Mouse (Mus musculus): ENCODE results near the gene Ssh2.

Ssh2 gene

DNA sequence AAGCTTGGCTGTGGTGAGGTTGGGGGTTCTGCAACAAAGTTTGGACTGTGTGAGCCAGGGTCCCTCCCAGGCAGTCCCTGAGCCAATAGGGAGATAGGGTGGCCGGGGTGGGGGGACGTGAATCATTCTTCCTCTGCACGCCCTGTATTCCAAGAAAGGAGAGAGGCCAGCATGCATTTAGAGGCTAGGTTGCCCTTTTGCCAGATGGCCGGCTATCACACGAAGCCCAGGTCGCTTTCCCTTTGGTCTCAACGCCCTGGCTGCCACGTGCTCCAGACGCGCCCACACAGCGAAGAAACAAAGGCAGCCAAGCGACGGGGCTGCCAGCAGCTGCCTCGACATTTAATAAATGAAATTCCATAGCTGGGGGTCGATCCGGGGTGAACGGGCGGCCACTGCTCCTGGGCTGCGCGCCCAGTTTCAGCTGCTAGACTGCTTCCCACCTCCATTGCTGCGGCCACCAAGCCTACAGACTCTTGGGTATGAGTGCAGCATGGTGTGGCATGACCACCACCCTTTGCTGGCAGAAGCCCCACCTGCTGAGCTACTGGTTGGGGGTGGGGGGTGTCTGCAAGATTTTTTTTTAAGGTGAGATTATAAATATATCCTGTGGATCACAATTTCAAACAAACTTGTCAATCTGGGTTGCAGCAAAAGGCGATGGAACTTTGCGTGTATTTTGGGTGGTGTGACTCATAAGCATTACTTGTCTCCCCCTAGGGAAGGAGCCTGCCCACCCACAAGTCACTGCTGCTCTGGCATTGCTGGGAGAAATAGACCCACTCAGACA lies 275.6 kb downstream of the Ssh2 start:
- DNase-seq (ENCODE audit: low read depth, low spot score), result no peak

DNA sequence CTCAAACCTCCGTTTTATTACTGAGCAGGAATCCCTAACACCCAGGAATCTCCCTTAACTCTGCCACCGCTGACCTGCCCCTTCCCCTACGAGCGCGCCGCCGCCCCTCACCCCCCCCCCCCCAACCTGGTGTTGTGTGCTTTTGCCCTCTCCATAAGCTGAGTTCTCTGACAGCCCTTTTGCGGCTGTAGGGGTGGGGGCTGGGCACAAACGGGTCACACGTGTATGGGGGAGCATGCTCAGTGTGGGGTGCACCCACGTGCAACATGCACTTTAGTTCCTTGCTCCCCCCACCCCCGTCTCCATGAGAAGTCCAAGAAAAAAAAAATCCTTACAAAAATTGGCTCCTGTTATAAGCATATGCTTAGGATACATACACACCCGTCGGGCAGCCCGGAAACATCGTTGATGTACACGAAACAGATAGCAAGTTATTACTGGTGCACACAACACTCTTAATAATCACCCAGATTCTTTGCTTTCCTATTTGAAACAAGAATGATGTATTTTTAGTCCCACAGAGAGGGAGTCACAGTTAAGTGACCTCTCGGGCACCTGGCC lies 276.3 kb downstream of the Ssh2 start:
- DNase-seq (ENCODE audit: low read depth, low spot score), result no peak

DNA sequence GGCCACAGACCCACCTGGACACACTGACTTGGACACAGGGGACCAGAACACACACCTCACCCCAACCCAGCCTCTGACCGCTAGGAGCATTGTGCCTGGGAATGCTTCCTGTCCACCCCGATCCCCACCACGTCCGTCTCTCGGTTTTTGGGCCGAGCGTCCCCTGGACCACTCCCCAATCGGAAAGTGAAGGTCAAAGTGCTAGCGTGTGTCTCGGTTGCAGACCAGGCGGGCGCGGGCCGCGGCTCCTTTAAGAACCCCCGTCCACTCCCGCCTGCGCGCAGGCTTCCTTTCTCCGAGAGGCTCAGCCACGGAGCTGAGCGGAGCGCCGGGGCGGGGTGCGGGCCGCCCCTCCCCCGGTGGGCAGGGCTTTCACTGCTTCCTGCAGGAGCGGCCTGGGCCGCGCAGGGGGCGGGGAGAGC lies 276.8 kb downstream of the Ssh2 start:
- DNase-seq (ENCODE audit: low read depth, low spot score), result peak; percentile 90

GRCm38 (mm10) chr11:77493512-77494343 lies 277.6 kb downstream of the Ssh2 start, which contains the start of gene Git1:
TSS of gene Git1 (plus strand) at chr11:77493562.
- peak; percentile 69 for DNase-seq (ENCODE audit: low read depth, low spot score)

- no peak for DNase-seq (ENCODE audit: low read depth, low spot score)
Measured at GRCm38 (mm10) chr11:77494344-77494676, 278.2 kb downstream of the Ssh2 start.

DNA sequence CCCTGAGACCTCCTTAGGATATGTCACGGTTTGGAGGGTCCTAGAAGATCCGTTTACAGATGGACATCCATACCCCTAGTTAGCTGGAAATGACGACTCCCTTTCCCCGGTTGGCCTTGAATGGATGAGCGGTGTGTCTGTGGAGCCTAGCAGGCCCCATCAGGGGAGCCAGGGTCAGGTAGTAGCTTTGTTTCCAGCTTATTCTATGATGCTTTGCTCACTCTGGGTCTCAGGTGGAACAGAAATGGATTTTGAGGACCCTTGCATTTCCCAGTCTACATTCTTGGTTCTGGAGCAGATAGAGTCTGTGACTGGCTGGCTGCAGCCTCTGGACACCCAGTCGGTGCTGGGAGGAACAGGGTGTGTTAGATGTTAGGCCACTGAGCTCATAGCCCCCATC lies 278.7 kb downstream of the Ssh2 start:
- DNase-seq (ENCODE audit: low read depth, low spot score), result no peak

GRCm38 (mm10) chr11:77495507-77495906 lies 279.4 kb downstream of the Ssh2 start:
- no peak for DNase-seq (ENCODE audit: low read depth, low spot score)

GRCm38 (mm10) chr11:77497341-77497756 lies 281.3 kb downstream of the Ssh2 start:
- DNase-seq (ENCODE audit: low read depth, low spot score), result peak; percentile 98

GRCm38 (mm10) chr11:77497851-77498250 lies 281.8 kb downstream of the Ssh2 start:
- peak; percentile 83 for DNase-seq (ENCODE audit: low read depth, low spot score)

DNA sequence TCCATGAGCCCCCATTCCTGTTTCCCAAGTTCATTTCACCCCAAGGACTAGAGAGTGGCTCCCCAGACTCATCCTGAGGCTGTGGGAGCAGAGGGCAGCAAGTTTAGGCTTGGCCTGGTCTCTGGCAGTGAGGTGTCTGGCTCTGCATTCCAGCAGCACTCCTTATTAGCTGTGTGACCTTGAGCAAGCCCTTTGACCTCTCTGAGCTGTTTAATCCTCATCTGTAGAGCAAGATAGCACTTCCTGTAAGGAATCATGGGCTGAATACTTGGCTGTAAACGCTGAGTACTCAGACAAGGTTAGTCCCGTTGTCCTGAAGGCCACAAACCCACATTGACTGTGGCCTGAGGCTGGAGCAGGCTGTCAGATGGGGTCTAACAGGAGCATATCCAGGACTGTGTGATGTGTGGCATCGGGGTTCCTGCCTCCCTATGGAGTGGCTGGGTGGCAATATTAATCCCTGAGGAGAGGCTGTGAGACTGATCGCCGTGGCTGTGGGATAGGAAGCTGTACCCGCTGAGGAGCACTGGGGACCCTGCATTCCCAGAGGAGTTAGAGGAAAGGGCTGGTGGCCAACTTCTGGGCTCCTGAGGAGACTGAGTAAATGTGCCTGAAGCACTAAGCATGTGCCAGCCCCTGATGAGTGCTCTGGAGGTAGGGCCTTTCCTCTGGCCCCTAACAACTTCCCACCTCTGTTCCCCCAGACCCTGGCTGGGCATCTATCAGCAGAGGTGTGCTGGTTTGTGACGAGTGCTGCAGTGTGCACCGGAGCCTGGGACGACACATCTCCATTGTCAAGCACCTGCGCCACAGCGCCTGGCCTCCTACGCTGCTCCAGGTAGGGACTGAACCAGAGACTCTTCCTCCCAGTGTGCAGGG lies 282.4 kb downstream of the Ssh2 start:
- peak; percentile 95 for DNase-seq (ENCODE audit: low read depth, low spot score)

DNA sequence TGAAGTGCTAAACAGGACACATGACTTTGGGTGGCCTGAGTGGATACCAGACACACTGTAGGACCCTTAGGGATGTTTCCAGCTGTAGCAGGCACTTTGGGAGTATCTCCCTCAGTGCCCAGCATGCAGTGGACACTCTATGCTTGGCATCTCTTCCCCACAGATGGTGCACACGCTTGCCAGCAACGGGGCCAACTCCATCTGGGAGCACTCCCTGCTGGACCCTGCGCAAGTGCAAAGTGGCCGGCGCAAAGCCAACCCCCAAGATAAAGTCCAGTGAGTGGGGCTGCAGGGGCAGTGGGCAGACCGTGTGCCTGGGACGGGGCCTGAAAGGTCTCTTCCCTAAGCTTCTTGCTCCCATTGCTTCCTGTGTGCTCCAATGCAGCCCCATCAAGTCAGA lies 283.3 kb downstream of the Ssh2 start:
- DNase-seq (ENCODE audit: low read depth, low spot score), result no peak

DNA sequence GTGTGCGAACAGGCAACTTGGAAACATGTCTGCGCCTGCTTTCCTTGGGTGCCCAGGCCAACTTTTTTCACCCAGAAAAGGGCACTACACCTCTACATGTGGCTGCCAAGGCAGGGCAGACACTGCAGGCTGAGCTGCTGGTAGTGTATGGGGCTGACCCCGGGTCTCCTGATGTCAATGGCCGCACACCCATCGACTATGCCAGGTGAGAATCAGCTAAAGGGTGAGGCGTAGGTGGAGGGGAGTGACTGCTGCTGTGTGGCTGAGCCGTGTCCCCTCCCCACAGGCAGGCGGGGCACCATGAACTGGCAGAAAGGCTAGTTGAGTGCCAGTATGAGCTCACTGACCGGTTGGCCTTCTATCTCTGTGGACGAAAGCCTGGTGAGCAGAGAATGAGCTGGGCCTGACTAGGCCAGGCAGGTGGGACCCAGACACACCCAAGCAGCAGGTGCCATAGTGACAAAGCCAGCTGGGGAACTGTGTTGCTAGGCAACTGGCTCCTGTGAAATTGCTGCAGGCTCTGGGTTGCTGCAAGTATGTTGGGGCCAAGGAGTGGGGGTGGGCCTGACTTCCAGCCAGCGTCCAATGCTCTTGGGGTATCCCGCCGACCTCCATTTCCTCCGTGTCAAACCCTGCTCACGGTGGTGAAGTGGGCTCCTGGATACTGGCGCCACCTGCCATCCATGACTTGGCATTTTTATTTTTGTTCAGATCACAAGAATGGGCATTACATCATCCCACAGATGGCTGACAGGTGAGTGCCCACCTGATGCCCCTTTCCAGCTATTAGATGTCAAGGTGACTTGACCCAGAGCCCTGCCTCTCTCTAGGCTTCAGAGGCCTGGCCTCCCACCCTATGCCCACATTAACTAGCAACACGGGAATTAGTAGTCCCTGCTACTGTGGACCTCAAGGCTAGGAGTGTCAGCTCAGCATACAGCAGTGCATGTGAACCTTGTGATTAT lies 284.6 kb downstream of the Ssh2 start:
- peak; percentile 91 for DNase-seq (ENCODE audit: low read depth, low spot score)

GRCm38 (mm10) chr11:77501392-77501791 lies 285.3 kb downstream of the Ssh2 start:
- DNase-seq (ENCODE audit: low read depth, low spot score), result peak; percentile 81

DNA sequence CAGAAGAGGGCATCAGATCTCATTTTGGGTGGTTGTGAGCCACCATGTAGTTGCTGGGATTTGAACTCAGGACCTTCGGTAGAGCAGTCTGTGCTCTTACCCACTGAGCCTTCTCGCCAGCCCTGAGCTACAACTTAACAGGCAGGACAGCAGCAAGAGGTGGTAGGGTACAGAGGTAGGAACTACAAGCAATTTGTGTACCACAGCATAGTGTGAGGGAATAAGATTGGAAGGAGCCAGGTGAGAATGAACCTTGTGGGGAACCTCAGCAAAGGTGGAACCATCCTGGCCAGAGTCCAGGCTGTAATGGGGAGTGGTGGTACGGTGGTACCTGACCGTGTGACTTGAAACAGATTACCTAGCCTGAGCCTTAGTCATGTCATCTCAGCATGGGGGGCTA lies 285.9 kb downstream of the Ssh2 start:
- DNase-seq (ENCODE audit: low read depth, low spot score), result no peak

DNA sequence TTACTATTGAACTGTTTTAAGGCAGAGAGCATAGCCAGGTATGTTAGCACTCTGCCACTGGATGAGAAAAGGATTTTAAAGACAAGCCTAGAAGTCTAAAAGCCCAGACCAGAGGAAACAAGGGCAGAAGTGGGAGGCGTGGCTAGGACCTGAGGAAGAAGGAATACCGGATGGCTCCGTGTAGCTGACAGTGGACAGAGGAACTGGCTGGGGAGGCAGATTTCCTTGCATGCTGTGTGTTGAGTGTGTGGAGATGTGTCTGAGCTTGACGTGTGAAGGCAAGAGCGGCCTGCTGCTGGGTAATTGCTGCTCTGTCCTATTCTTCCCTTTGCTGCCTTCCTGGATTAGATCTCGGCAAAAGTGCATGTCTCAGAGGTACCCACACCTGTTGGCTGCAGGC lies 286.4 kb downstream of the Ssh2 start:
- DNase-seq (ENCODE audit: low read depth, low spot score), result no peak

DNA sequence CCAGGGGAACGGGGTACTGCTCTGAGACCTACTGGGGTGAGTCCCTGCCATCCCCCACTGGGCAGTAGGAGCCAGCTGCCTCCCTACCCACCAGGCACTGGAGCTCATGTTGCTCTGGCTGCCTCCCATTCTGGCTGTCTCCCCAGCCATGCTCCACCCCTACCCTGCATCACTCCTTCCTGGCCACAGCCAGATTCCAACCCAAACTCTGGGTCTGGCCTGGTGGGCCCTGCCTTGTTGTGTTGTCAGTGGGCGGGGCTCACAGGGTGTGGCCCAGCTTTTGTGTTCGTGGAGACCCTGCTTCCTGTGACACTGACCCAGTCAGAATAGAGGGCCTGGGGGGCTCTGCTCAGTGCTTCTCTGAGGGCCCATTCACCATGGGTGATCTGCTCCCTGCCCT lies 287.4 kb downstream of the Ssh2 start:
- DNase-seq (ENCODE audit: low read depth, low spot score), result peak; percentile 88

DNA sequence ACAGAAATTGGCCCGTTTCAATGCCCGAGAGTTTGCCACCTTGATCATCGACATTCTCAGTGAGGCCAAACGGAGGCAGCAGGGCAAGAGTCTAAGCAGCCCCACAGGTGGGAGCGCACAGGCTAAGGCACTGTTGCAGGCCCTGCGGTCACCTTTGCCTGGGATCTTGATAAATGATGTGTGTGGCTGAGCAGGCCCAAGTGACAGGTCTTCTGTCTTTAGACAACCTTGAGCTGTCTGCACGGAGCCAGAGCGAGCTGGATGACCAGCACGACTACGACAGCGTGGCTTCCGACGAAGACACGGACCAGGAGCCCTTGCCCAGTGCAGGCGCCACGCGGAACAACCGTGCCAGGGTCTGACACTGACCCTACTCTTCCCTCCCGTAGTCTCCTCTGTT lies 288.3 kb downstream of the Ssh2 start:
- DNase-seq (ENCODE audit: low read depth, low spot score), result no peak

DNA sequence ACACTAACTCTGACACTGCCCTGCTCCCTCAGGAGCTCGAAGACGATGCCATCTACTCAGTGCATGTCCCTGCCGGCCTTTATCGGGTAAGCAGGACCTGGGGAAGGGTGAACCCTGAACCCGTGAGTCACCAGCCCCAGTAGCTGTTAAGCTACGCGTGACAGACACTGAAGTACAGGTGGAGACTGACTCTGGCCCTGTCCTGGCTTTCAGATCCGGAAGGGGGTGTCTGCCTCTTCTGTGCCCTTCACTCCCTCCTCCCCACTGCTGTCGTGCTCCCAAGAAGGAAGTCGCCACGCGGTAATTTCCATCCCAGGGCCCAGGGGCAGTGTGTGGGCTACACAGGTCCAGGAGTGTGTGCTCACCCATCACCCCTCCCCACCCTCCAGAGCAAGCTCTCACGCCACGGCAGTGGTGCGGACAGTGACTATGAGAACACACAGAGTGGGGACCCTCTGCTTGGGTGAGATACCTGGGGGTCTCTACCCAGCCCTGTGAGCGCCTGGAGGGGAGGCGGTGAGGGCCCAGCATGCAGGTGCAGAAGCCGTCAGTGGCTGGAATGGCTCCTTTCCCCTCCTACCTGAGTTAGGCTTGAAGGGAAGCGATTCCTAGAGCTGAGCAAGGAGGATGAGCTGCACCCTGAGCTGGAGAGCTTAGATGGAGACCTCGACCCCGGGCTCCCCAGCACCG lies 289.3 kb downstream of the Ssh2 start:
- no peak for DNase-seq (ENCODE audit: low read depth, low spot score)

- no peak for DNase-seq (ENCODE audit: low read depth, low spot score)
Measured at GRCm38 (mm10) chr11:77506273-77506672, 290.2 kb downstream of the Ssh2 start.

DNA sequence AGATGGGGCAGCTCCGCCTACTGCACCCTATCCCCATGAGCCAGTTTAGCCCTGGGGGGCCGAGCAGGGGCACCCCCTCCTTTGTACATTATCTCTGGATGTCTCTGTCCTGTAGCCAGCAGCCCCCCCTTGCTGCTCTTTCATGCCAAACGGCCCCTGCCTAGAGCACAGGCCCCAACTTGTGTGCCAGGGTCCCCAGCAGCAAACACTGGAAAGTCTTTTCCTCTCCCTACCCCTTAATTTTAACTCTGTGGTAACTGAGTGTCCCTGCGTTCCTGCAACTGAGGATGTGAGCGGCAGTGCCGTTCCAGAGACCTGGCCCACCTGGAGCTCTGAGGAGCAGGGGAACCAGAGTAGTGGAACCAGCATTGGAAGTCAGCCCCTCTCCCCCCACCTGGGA lies 290.9 kb downstream of the Ssh2 start:
- no peak for DNase-seq (ENCODE audit: low read depth, low spot score)

Data from R1 (cell line).